Mouse (Mus musculus) limb, embryonic 14.5 days (tissue): Measurements from ENCODE around the gene Ssc5d. TPM values are rescaled to one million over a fixed set of nuclear protein-coding genes. Genes with fewer than 3 reads are reported as not detected.

Source experiments
- ATAC-seq: fragments of 200-750 bp; cut with Nextera tagmentation; 2 replicates; pipeline ENCODE4 v1.8.0; 2017; ENCODE audit warnings: low read depth, moderate number of reproducible peaks, moderate TSS enrichment; ENCODE audit not compliant: low FRiP score
- DNase-seq: peaks from one replicate; pipeline ENCODE4 v3.0.0-alpha.2; 2015; ENCODE audit warnings: low spot score
- H3K27ac ChIP-seq: fragments of 300-500 bp; sonication (generic); replicated peaks from 2 replicates; pipeline ENCODE4 v1.5.1; 2014; ENCODE audit warnings: low read depth, mild to moderate bottlenecking, low read length, moderate library complexity, mixed read lengths
- H3K27me3 ChIP-seq: fragments of 300-500 bp; sonication (generic); 2 replicates; pipeline ENCODE4 v1.6.1; 2014; ENCODE audit warnings: low read length, mixed read lengths; ENCODE audit not compliant: control insufficient read depth, insufficient read depth
- H3K36me3 ChIP-seq: fragments of 300-500 bp; sonication (generic); 2 replicates; pipeline ENCODE4 v1.6.1; 2014; ENCODE audit warnings: mild to moderate bottlenecking, low read length, moderate library complexity, mixed read lengths; ENCODE audit not compliant: control insufficient read depth, insufficient read depth
- H3K4me1 ChIP-seq: fragments of 300-500 bp; sonication (generic); 2 replicates; pipeline ENCODE4 v1.6.1; 2014; ENCODE audit warnings: antibody characterized with exemption, low read length, mixed read lengths; ENCODE audit not compliant: control insufficient read depth, insufficient read depth
- H3K4me2 ChIP-seq: fragments of 300-500 bp; sonication (generic); replicated peaks from 2 replicates; pipeline ENCODE4 v1.6.1; 2014; ENCODE audit warnings: low read depth, mild to moderate bottlenecking, low read length, moderate library complexity; ENCODE audit not compliant: severe bottlenecking
- H3K4me3 ChIP-seq: fragments of 300-500 bp; sonication (generic); replicated peaks from 2 replicates; pipeline ENCODE4 v1.5.1; 2014; ENCODE audit warnings: low read length
- H3K9ac ChIP-seq: fragments of 300-500 bp; sonication (generic); 2 replicates; pipeline ENCODE4 v1.6.1; 2014; ENCODE audit warnings: mild to moderate bottlenecking, low read depth, low read length, moderate library complexity; ENCODE audit not compliant: severe bottlenecking
- H3K9me3 ChIP-seq: fragments of 300-500 bp; sonication (generic); 2 replicates; pipeline ENCODE4 v1.6.1; 2016; ENCODE audit warnings: low read length; ENCODE audit not compliant: control insufficient read depth
- POLR2A ChIP-seq: fragments of 200-500 bp; IDR thresholded peaks from 2 replicates; pipeline ENCODE4 v1.8.0; 2012; ENCODE audit warnings: inconsistent platforms, mild to moderate bottlenecking, moderate library complexity, borderline replicate concordance; ENCODE audit not compliant: insufficient read depth, insufficient read length; ENCODE audit errors: extremely low read depth
- WGBS: fragments of 180-500 bp; shearing (Covaris S2); extraction: QIAGEN DNeasy Blood & Tissue Kit; methylation state at CpG from one replicate; pipeline ENCODE4 v1.1.7; 2014; 5-methylcytosine and 5-hydroxymethylcytosine counted together
- polyA plus RNA-seq, 2 experiments: library from polyadenylated mRNA; depleted of rRNA in 1 of 2; stranded (reverse) in 1 of 2; unstranded in 1 of 2; fragments of >200 nt; fragmentation: Nextera tagmentation in 1 of 2; extraction: Ambion mirVana in 1 of 2; gene quantifications; 2 replicates each; pipeline versions ENCODE4 v1.2.1 to v1.2.3; 2012 to 2014

The Ssc5d gene
- polyA plus RNA-seq, 2 experiments = 13.6 to 38.1 TPM

- WGBS = 69% methylated on average over 6 of the region's 6 CpGs
- Histone ChIP-seq H3K9me3 (no peaks in the 10 kb centered on the region), H3K36me3 (no peaks in the 10 kb centered on the region), H3K9ac (no peak overlapping the region), H3K4me3 (no peak overlapping the region), H3K4me1 (no peaks in the 10 kb centered on the region), H3K27me3 (no peaks in the 10 kb centered on the region), H3K4me2 (no peak overlapping the region), H3K27ac (no peak overlapping the region)
- DNase-seq (no peak), ATAC-seq (no peak)
- TF ChIP-seq POLR2A = no peak
Measured at GRCm38 (mm10) chr7:4948386-4948785, 22.8 kb downstream of the Ssc5d start.

GRCm38 (mm10) chr7:4950561-4951342, 25.2 kb downstream of the Ssc5d start:
- DNase-seq (no peak), ATAC-seq (no peak)
- H3K4me1 ChIP-seq = no peaks in the 10 kb centered on the region
- no peak overlapping the region for H3K9ac ChIP-seq
- H3K9me3 ChIP-seq = no peaks in the 10 kb centered on the region
- TF ChIP-seq POLR2A = no peak
- H3K36me3 ChIP-seq = no peaks in the 10 kb centered on the region
- no peak overlapping the region for H3K4me2 ChIP-seq
- no peaks in the 10 kb centered on the region for H3K27me3 ChIP-seq
- 84% methylated on average over 19 of the region's 19 CpGs for WGBS
- no peak overlapping the region for H3K27ac ChIP-seq
- H3K4me3 ChIP-seq = no peak overlapping the region

GRCm38 (mm10) chr7:4953815-4954445, 28.3 kb downstream of the Ssc5d start:
- Histone ChIP-seq H3K4me2 (no peak overlapping the region), H3K27ac (no peak overlapping the region), H3K36me3 (no peaks in the 10 kb centered on the region), H3K27me3 (no peaks in the 10 kb centered on the region), H3K9me3 (no peaks in the 10 kb centered on the region), H3K4me3 (no peak overlapping the region), H3K9ac (no peak overlapping the region), H3K4me1 (no peaks in the 10 kb centered on the region)
- DNase-seq = no peak
- ATAC-seq = no peak
- no peak for TF ChIP-seq POLR2A
- WGBS = 12% methylated on average over 10 of the region's 10 CpGs

- no peak overlapping the region for H3K4me3 ChIP-seq
- H3K9me3 ChIP-seq = no peaks in the 10 kb centered on the region
- DNase-seq (no peak), ATAC-seq (no peak)
- no peaks in the 10 kb centered on the region for H3K36me3 ChIP-seq
- H3K27me3 ChIP-seq = no peaks in the 10 kb centered on the region
- TF ChIP-seq POLR2A = no peak
- H3K27ac ChIP-seq = no peak overlapping the region
- H3K4me2 ChIP-seq = no peak overlapping the region
- WGBS = 77% methylated on average over 10 of the region's 10 CpGs
- H3K9ac ChIP-seq = no peak overlapping the region
- H3K4me1 ChIP-seq = no peaks in the 10 kb centered on the region
Measured at GRCm38 (mm10) chr7:4957361-4957760, 31.8 kb downstream of the Ssc5d start.

- TF ChIP-seq POLR2A = no peak
- H3K27ac ChIP-seq = no peak overlapping the region
- H3K9ac ChIP-seq = no peak overlapping the region
- H3K27me3 ChIP-seq = no peaks in the 10 kb centered on the region
- no peak for DNase-seq
- 71% methylated on average over 5 of the region's 5 CpGs for WGBS
- ATAC-seq = no peak
- H3K36me3 ChIP-seq = no peaks in the 10 kb centered on the region
- H3K4me1 ChIP-seq = no peaks in the 10 kb centered on the region
- no peaks in the 10 kb centered on the region for H3K9me3 ChIP-seq
- no peak overlapping the region for H3K4me2 ChIP-seq
- H3K4me3 ChIP-seq = no peak overlapping the region
Measured at GRCm38 (mm10) chr7:4963527-4963926, 37.9 kb downstream of the Ssc5d start.
